Mouse (Mus musculus) G1E-ER4 (cell line): Measurements from ENCODE around the gene Eif4e3. TPM values are rescaled to one million over a fixed set of nuclear protein-coding genes. Genes with fewer than 3 reads are reported as not detected.

ENCODE experiments used
- GATA1 ChIP-seq: IDR thresholded peaks from one replicate; pipeline ENCODE4 v1.8.0; 2012; ENCODE audit warnings: low read length, inconsistent platforms
- polyA plus RNA-seq: library from polyadenylated mRNA; stranded (reverse); fragments of >175 nt; gene quantifications from 2 replicates; pipeline ENCODE4 v1.2.3, GENCODE M21; 2012

The Eif4e3 gene
- polyA plus RNA-seq, 1 experiment: not detected

- no peak for TF ChIP-seq GATA1
Observed at GRCm38 (mm10) chr6:99670481-99671119, 4.0 kb upstream of the Eif4e3 start.

GRCm38 (mm10) chr6:99669481-99670325 is 3.1 kb upstream of the Eif4e3 start:
- TF ChIP-seq GATA1: no peak

- TF ChIP-seq GATA1: no peak
Observed at GRCm38 (mm10) chr6:99667290-99667689, 719 bp upstream of the Eif4e3 start.

GRCm38 (mm10) chr6:99665457-99666317 is 884 bp downstream of the Eif4e3 start:
- no peak for TF ChIP-seq GATA1

GRCm38 (mm10) chr6:99663232-99663631 is 3.3 kb downstream of the Eif4e3 start:
- TF ChIP-seq GATA1: no peak

GRCm38 (mm10) chr6:99660443-99660842 is 6.1 kb downstream of the Eif4e3 start:
- TF ChIP-seq GATA1: no peak

- TF ChIP-seq GATA1: no peak
Observed at GRCm38 (mm10) chr6:99658586-99658985, 8.0 kb downstream of the Eif4e3 start.

- TF ChIP-seq GATA1: no peak
Observed at GRCm38 (mm10) chr6:99656088-99656487, 10.5 kb downstream of the Eif4e3 start.

- no peak for TF ChIP-seq GATA1
Observed at GRCm38 (mm10) chr6:99655488-99655887, 11.1 kb downstream of the Eif4e3 start.

- no peak for TF ChIP-seq GATA1
Observed at GRCm38 (mm10) chr6:99654343-99654742, 12.2 kb downstream of the Eif4e3 start.

GRCm38 (mm10) chr6:99652341-99652740 is 14.2 kb downstream of the Eif4e3 start:
- no peak for TF ChIP-seq GATA1

GRCm38 (mm10) chr6:99649307-99649706 is 17.3 kb downstream of the Eif4e3 start:
- no peak for TF ChIP-seq GATA1

GRCm38 (mm10) chr6:99646344-99646743 is 20.2 kb downstream of the Eif4e3 start:
- TF ChIP-seq GATA1: no peak

GRCm38 (mm10) chr6:99644876-99645275 is 21.7 kb downstream of the Eif4e3 start:
- no peak for TF ChIP-seq GATA1

- no peak for TF ChIP-seq GATA1
Observed at GRCm38 (mm10) chr6:99644386-99644785, 22.2 kb downstream of the Eif4e3 start.
